Mouse (Mus musculus): Measurements from ENCODE around the gene Wwox. TPM values are rescaled to one million over a fixed set of nuclear protein-coding genes. Genes with fewer than 3 reads are reported as not detected.
"Not testable (repeated sequence)": the region's sequence is repeated elsewhere in the genome, so short reads cannot be mapped to it uniquely, and the experiment has no call there.

Gene Wwox
- polyA plus RNA-seq, 1 experiment from 2014 or later = 9.9 TPM

GRCm38 (mm10) chr8:114814769-114815736 is 375.6 kb downstream of the Wwox start:
- WGBS = 80% methylated on average over 10 of the region's 10 CpGs
- 0 out of 2 replicates have a peak, but pooled peaks cover 4% of the 10 kb centered on the region for H3K27me3 ChIP-seq (replicated peaks; ENCODE audit: low read depth, poor library complexity, severe bottlenecking)
- peaks cover 17% of the 10 kb centered on the region for H3K4me1 ChIP-seq
- no peaks in the 10 kb centered on the region for H3K36me3 ChIP-seq (replicated peaks)
- H3K4me3 ChIP-seq = no peak overlapping the region
- no peak overlapping the region for H3K27ac ChIP-seq (replicated peaks)
- H3K9me3 ChIP-seq = no peaks in the 10 kb centered on the region
- no peak for DNase-seq (ENCODE audit: low spot score)

GRCm38 (mm10) chr8:114816343-114816742 is 376.9 kb downstream of the Wwox start:
- no peaks in the 10 kb centered on the region for H3K9me3 ChIP-seq
- no peaks in the 10 kb centered on the region for H3K36me3 ChIP-seq (replicated peaks)
- peaks cover 17% of the 10 kb centered on the region for H3K4me1 ChIP-seq
- no peak overlapping the region for H3K4me3 ChIP-seq
- peak overlapping the region; percentile 51; the same call in 1 of the 2 replicates for H3K27ac ChIP-seq (replicated peaks)
- 0 out of 2 replicates have a peak, but pooled peaks cover 4% of the 10 kb centered on the region for H3K27me3 ChIP-seq (replicated peaks; ENCODE audit: low read depth, poor library complexity, severe bottlenecking)
- 83% methylated on average over 12 of the region's 12 CpGs for WGBS
- no peak for DNase-seq (ENCODE audit: low spot score)

GRCm38 (mm10) chr8:114816949-114817348 is 377.5 kb downstream of the Wwox start:
- Histone ChIP-seq H3K36me3 (replicated peaks) (no peaks in the 10 kb centered on the region), H3K4me1 (peaks cover 17% of the 10 kb centered on the region), H3K9me3 (no peaks in the 10 kb centered on the region), H3K27me3 (replicated peaks; ENCODE audit: low read depth, poor library complexity, severe bottlenecking) (0 out of 2 replicates have a peak, but pooled peaks cover 4% of the 10 kb centered on the region), H3K4me3 (no peak overlapping the region), H3K27ac (replicated peaks) (peak overlapping the region; percentile 60)
- WGBS = 32% methylated on average over 4 of the region's 4 CpGs
- DNase-seq (ENCODE audit: low spot score) = peak; percentile 29

- Histone ChIP-seq H3K36me3 (replicated peaks) (no peaks in the 10 kb centered on the region), H3K4me3 (no peak overlapping the region), H3K9me3 (no peaks in the 10 kb centered on the region), H3K27ac (replicated peaks) (no peak overlapping the region), H3K4me1 (peaks cover 11% of the 10 kb centered on the region), H3K27me3 (replicated peaks; ENCODE audit: low read depth, poor library complexity, severe bottlenecking) (0 out of 2 replicates have a peak, but pooled peaks cover 4% of the 10 kb centered on the region)
- WGBS = 83% methylated on average over 8 of the region's 8 CpGs
- no peak for DNase-seq (ENCODE audit: low spot score)
These were observed 382.1 kb downstream of the Wwox start for GRCm38 (mm10) chr8:114821543-114821942.

GRCm38 (mm10) chr8:114825460-114825859 is 386.0 kb downstream of the Wwox start:
- H3K4me1 ChIP-seq = no peaks in the 10 kb centered on the region
- H3K4me3 ChIP-seq = no peak overlapping the region
- no peaks in the 10 kb centered on the region for H3K36me3 ChIP-seq (replicated peaks)
- 91% methylated on average over 8 of the region's 8 CpGs for WGBS
- no peak for DNase-seq (ENCODE audit: low spot score)
- no peaks in the 10 kb centered on the region for H3K9me3 ChIP-seq
- no peak overlapping the region for H3K27ac ChIP-seq (replicated peaks)
- H3K27me3 ChIP-seq (replicated peaks; ENCODE audit: low read depth, poor library complexity, severe bottlenecking) = no peaks in the 10 kb centered on the region

GRCm38 (mm10) chr8:114826991-114827390 is 387.5 kb downstream of the Wwox start:
- no peak overlapping the region for H3K27ac ChIP-seq (replicated peaks)
- WGBS = 93% methylated on average over 5 of the region's 5 CpGs

GRCm38 (mm10) chr8:114827810-114828209 is 388.4 kb downstream of the Wwox start:
- WGBS = 73% methylated on average over 1 of the region's 1 CpGs
- H3K27me3 ChIP-seq (replicated peaks; ENCODE audit: low read depth, poor library complexity, severe bottlenecking); H3K9me3 ChIP-seq: not testable (repeated sequence)

More at GRCm38 (mm10) chr8:114826991-114827390, 387.5 kb downstream of the Wwox start:
- H3K4me3 ChIP-seq = no peak overlapping the region
- H3K4me1 ChIP-seq = no peaks in the 10 kb centered on the region
- no peaks in the 10 kb centered on the region for H3K27me3 ChIP-seq (replicated peaks; ENCODE audit: low read depth, poor library complexity, severe bottlenecking)
- no peaks in the 10 kb centered on the region for H3K9me3 ChIP-seq
- H3K36me3 ChIP-seq (replicated peaks) = no peaks in the 10 kb centered on the region
- no peak for DNase-seq (ENCODE audit: low spot score)

GRCm38 (mm10) chr8:114831595-114831994 is 392.1 kb downstream of the Wwox start:
- H3K27ac ChIP-seq (replicated peaks) = no peak overlapping the region
- no peak for DNase-seq (ENCODE audit: low spot score)
- no peaks in the 10 kb centered on the region for H3K9me3 ChIP-seq
- no peak overlapping the region for H3K4me3 ChIP-seq
- WGBS = 65% methylated on average over 9 of the region's 9 CpGs
- H3K36me3 ChIP-seq (replicated peaks) = no peaks in the 10 kb centered on the region
- H3K4me1 ChIP-seq = 0 out of 2 replicates have a peak, but pooled peaks cover 2% of the 10 kb centered on the region
- H3K27me3 ChIP-seq (replicated peaks; ENCODE audit: low read depth, poor library complexity, severe bottlenecking) = no peaks in the 10 kb centered on the region

More at GRCm38 (mm10) chr8:114827810-114828209, 388.4 kb downstream of the Wwox start:
- not testable (repeated sequence) for H3K4me1 ChIP-seq; H3K27ac ChIP-seq (replicated peaks); DNase-seq (ENCODE audit: low spot score); H3K36me3 ChIP-seq (replicated peaks); H3K4me3 ChIP-seq

GRCm38 (mm10) chr8:114832251-114832774 is 392.9 kb downstream of the Wwox start:
- 89% methylated on average over 8 of the region's 8 CpGs for WGBS
- Histone ChIP-seq H3K4me1 (0 out of 2 replicates have a peak, but pooled peaks cover 2% of the 10 kb centered on the region), H3K27ac (replicated peaks) (no peak overlapping the region), H3K4me3 (no peak overlapping the region), H3K9me3 (no peaks in the 10 kb centered on the region), H3K27me3 (replicated peaks; ENCODE audit: low read depth, poor library complexity, severe bottlenecking) (no peaks in the 10 kb centered on the region), H3K36me3 (replicated peaks) (no peaks in the 10 kb centered on the region)
- no peak for DNase-seq (ENCODE audit: low spot score)

GRCm38 (mm10) chr8:114834730-114835129 is 395.3 kb downstream of the Wwox start:
- Histone ChIP-seq H3K4me3 (no peak overlapping the region), H3K27ac (replicated peaks) (no peak overlapping the region), H3K36me3 (replicated peaks) (no peaks in the 10 kb centered on the region), H3K9me3 (no peaks in the 10 kb centered on the region), H3K4me1 (0 out of 2 replicates have a peak, but pooled peaks cover 2% of the 10 kb centered on the region), H3K27me3 (replicated peaks; ENCODE audit: low read depth, poor library complexity, severe bottlenecking) (no peaks in the 10 kb centered on the region)
- 80% methylated on average over 15 of the region's 15 CpGs for WGBS
- no peak for DNase-seq (ENCODE audit: low spot score)

- no peak overlapping the region for H3K4me3 ChIP-seq
- H3K27ac ChIP-seq (replicated peaks) = no peak overlapping the region
- 89% methylated on average over 10 of the region's 10 CpGs for WGBS
- H3K4me1 ChIP-seq = peaks cover 10% of the 10 kb centered on the region
- no peaks in the 10 kb centered on the region for H3K9me3 ChIP-seq
- DNase-seq (ENCODE audit: low spot score) = no peak
- 0 out of 2 replicates have a peak, but pooled peaks cover 5% of the 10 kb centered on the region for H3K27me3 ChIP-seq (replicated peaks; ENCODE audit: low read depth, poor library complexity, severe bottlenecking)
- no peaks in the 10 kb centered on the region for H3K36me3 ChIP-seq (replicated peaks)
These were observed 400.5 kb downstream of the Wwox start for GRCm38 (mm10) chr8:114839998-114840397.

GRCm38 (mm10) chr8:114847666-114848065 is 408.2 kb downstream of the Wwox start:
- Histone ChIP-seq H3K4me3 (no peak overlapping the region), H3K4me1 (peaks cover 36% of the 10 kb centered on the region), H3K9me3 (0 out of 2 replicates have a peak, but pooled peaks cover 7% of the 10 kb centered on the region), H3K36me3 (replicated peaks) (no peaks in the 10 kb centered on the region), H3K27me3 (replicated peaks; ENCODE audit: low read depth, poor library complexity, severe bottlenecking) (0 out of 2 replicates have a peak, but pooled peaks cover 5% of the 10 kb centered on the region), H3K27ac (replicated peaks) (no peak overlapping the region)
- 89% methylated on average over 7 of the region's 7 CpGs for WGBS
- no peak for DNase-seq (ENCODE audit: low spot score)

All from embryonic facial prominence, embryonic 10.5 days (tissue).